Mouse (Mus musculus): Measurements from ENCODE around the gene Cd68. TPM values are rescaled to one million over a fixed set of nuclear protein-coding genes. Genes with fewer than 3 reads are reported as not detected.

Gene Cd68
- polyA plus RNA-seq, 1 experiment, result 24.7 TPM

DNA sequence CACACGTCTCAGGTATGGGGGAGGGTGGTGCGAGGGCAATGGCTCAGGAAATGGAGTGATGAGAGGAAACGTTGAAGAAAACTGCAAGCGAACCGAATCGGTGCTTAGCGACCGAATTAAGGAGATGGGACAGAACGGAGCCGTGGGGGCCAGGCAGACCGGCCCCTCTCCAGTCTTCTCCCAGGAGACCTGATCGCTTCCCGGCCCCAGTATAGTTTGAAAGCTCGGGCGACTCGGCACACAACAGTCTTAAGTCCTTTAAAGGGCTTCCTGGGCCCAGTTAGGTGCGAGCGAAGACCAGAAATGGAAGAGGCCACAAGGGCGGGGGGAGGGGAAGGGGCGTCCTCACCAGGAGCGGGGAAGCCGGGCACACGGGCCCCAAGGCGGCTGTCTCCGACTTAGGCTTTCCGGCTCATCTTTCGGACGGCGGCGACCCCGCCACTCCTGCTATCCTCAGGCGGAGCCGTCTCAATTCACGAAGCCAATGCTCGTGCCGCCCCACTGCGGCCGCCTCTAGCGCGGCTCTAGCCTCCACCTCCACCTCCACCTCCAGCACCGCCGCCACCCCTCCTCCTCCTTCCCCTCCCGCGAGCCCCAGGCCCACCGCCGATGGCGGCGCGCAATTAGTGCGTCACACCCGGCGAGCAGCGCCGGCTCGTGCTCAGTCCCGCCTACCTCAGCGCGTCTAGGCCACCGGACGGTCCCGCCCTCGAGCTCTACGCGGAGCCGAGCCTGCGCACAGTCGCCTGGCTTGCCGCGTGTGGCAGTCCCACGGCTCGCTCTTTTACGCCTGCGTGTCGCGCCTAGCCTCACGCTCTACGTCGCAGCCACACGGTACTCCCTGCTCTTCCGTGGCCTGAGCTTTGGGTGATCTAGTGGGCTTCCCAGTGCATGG is 15.6 kb upstream of the Cd68 start, which contains the start of gene Senp3:
Gene Senp3, minus strand, starts transcription at position 771 of the 895 bp plus-strand sequence.
- Histone ChIP-seq H3K4me1 (ENCODE audit: control insufficient read depth, insufficient read depth, insufficient read length, low read length) (peaks cover 5% of the 10 kb centered on the region), H3K27ac (ENCODE audit: insufficient read depth, low read depth, low read length) (peak within 1 kb of the TSS; percentile 100), H3K36me3 (ENCODE audit: control insufficient read depth, insufficient read depth, low read length) (peaks cover 24% of the 10 kb centered on the region), H3K27me3 (ENCODE audit: control insufficient read depth, insufficient read depth, low read length) (no peaks in the 10 kb centered on the region), H3K4me3 (ENCODE audit: low read depth, low read length) (peak within 1 kb of the TSS; percentile 89)
- WGBS, result under 1% methylated on average over 79 of the region's 80 CpGs
- TF ChIP-seq POLR2A (IDR thresholded peaks at IDR 0.05; ENCODE audit: low read depth, low read length), result peak; percentile 75
- TF ChIP-seq CTCF (IDR thresholded peaks at IDR 0.05; ENCODE audit: extremely low read depth, insufficient read length, insufficient replicate concordance, low read depth, low read length), result no peak

GRCm38 (mm10) chr11:69680136-69680855 is 14.3 kb upstream of the Cd68 start:
- Histone ChIP-seq H3K27ac (ENCODE audit: insufficient read depth, low read depth, low read length) (no peak overlapping the region), H3K36me3 (ENCODE audit: control insufficient read depth, insufficient read depth, low read length) (peaks cover 32% of the 10 kb centered on the region), H3K4me3 (ENCODE audit: low read depth, low read length) (no peak overlapping the region), H3K27me3 (ENCODE audit: control insufficient read depth, insufficient read depth, low read length) (no peaks in the 10 kb centered on the region), H3K4me1 (ENCODE audit: control insufficient read depth, insufficient read depth, insufficient read length, low read length) (peaks cover under 1% of the 10 kb centered on the region)
- 89% methylated on average over 30 of the region's 30 CpGs for WGBS
- TF ChIP-seq CTCF (IDR thresholded peaks at IDR 0.05; ENCODE audit: extremely low read depth, insufficient read length, insufficient replicate concordance, low read depth, low read length) (no peak), POLR2A (IDR thresholded peaks at IDR 0.05; ENCODE audit: low read depth, low read length) (no peak)

- Histone ChIP-seq H3K4me1 (ENCODE audit: control insufficient read depth, insufficient read depth, insufficient read length, low read length) (no peaks in the 10 kb centered on the region; the same call in 1 of the 2 replicates), H3K27me3 (ENCODE audit: control insufficient read depth, insufficient read depth, low read length) (no peaks in the 10 kb centered on the region), H3K4me3 (ENCODE audit: low read depth, low read length) (no peak overlapping the region), H3K27ac (ENCODE audit: insufficient read depth, low read depth, low read length) (no peak overlapping the region), H3K36me3 (ENCODE audit: control insufficient read depth, insufficient read depth, low read length) (peaks cover 37% of the 10 kb centered on the region)
- no peak for TF ChIP-seq POLR2A (IDR thresholded peaks at IDR 0.05; ENCODE audit: low read depth, low read length)
- TF ChIP-seq CTCF (IDR thresholded peaks at IDR 0.05; ENCODE audit: extremely low read depth, insufficient read length, insufficient replicate concordance, low read depth, low read length), result no peak
- 90% methylated on average over 2 of the region's 2 CpGs for WGBS
Observed at GRCm38 (mm10) chr11:69679144-69679543, 13.2 kb upstream of the Cd68 start.

DNA sequence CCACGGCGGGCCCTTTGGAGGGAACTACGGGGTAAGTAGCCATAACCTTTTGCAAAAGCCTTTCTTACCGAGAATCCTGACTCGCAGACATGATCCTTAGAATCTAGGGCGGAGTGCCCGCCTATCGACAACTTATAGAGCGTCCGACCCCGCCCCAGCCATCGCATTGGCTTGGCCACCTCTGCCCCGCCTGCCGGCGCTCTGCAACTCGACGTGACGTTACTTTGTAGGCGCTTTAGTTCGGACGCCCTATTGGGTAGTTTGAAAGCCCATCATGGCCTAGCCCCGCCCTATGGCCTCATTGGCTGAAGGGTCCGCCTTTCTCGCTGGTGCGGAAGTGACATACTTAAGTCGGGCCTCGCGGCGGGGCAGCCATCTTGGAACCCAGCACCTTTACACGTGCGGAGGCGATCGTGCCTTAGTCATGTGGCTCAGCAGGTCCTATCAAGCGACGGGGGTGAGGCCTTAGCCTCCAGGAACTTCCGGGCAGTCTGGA is 6.3 kb upstream of the Cd68 start, which contains the start of gene Eif4a1:
Gene Eif4a1, minus strand, starts transcription at position 213 of the 496 bp plus-strand sequence.
- H3K36me3 ChIP-seq (ENCODE audit: control insufficient read depth, insufficient read depth, low read length), result peaks cover 53% of the 10 kb centered on the region
- TF ChIP-seq CTCF (IDR thresholded peaks at IDR 0.05; ENCODE audit: extremely low read depth, insufficient read length, insufficient replicate concordance, low read depth, low read length) (0 out of 2 replicates have a peak, but pooled peaks have one; percentile 23), POLR2A (IDR thresholded peaks at IDR 0.05; ENCODE audit: low read depth, low read length) (peak; percentile 95)

GRCm38 (mm10) chr11:69671726-69672124 is 5.8 kb upstream of the Cd68 start:
- no peak for TF ChIP-seq CTCF (IDR thresholded peaks at IDR 0.05; ENCODE audit: extremely low read depth, insufficient read length, insufficient replicate concordance, low read depth, low read length)
- no peak for TF ChIP-seq POLR2A (IDR thresholded peaks at IDR 0.05; ENCODE audit: low read depth, low read length)
- Histone ChIP-seq H3K4me1 (ENCODE audit: control insufficient read depth, insufficient read depth, insufficient read length, low read length) (no peaks in the 10 kb centered on the region; the same call in 1 of the 2 replicates), H3K27ac (ENCODE audit: insufficient read depth, low read depth, low read length) (peak overlapping the region; percentile 88), H3K36me3 (ENCODE audit: control insufficient read depth, insufficient read depth, low read length) (peaks cover 52% of the 10 kb centered on the region), H3K27me3 (ENCODE audit: control insufficient read depth, insufficient read depth, low read length) (no peaks in the 10 kb centered on the region), H3K4me3 (ENCODE audit: low read depth, low read length) (peak overlapping the region; percentile 87)
- WGBS, result under 1% methylated on average over 43 of the region's 43 CpGs

More for the DNA sequence above, 6.3 kb upstream of the Cd68 start, which contains the start of gene Eif4a1:
- H3K4me3 ChIP-seq (ENCODE audit: low read depth, low read length), result peak within 1 kb of the TSS; percentile 87
- no peaks in the 10 kb centered on the region; the same call in 1 of the 2 replicates for H3K4me1 ChIP-seq (ENCODE audit: control insufficient read depth, insufficient read depth, insufficient read length, low read length)
- WGBS, result 0% methylated on average over 36 of the region's 36 CpGs
- no peaks in the 10 kb centered on the region for H3K27me3 ChIP-seq (ENCODE audit: control insufficient read depth, insufficient read depth, low read length)
- peak within 1 kb of the TSS; percentile 88 for H3K27ac ChIP-seq (ENCODE audit: insufficient read depth, low read depth, low read length)

GRCm38 (mm10) chr11:69670786-69671725 is 5.1 kb upstream of the Cd68 start:
- under 1% methylated on average over 59 of the region's 61 CpGs for WGBS
- H3K36me3 ChIP-seq (ENCODE audit: control insufficient read depth, insufficient read depth, low read length), result peaks cover 53% of the 10 kb centered on the region
- H3K27ac ChIP-seq (ENCODE audit: insufficient read depth, low read depth, low read length), result peak overlapping the region; percentile 88

More at GRCm38 (mm10) chr11:69670786-69671725, 5.1 kb upstream of the Cd68 start:
- Histone ChIP-seq H3K4me1 (ENCODE audit: control insufficient read depth, insufficient read depth, insufficient read length, low read length) (no peaks in the 10 kb centered on the region; the same call in 1 of the 2 replicates), H3K27me3 (ENCODE audit: control insufficient read depth, insufficient read depth, low read length) (no peaks in the 10 kb centered on the region), H3K4me3 (ENCODE audit: low read depth, low read length) (peak overlapping the region; percentile 87)
- TF ChIP-seq POLR2A (IDR thresholded peaks at IDR 0.05; ENCODE audit: low read depth, low read length), result peak; percentile 68; the same call in 1 of the 2 replicates
- TF ChIP-seq CTCF (IDR thresholded peaks at IDR 0.05; ENCODE audit: extremely low read depth, insufficient read length, insufficient replicate concordance, low read depth, low read length), result no peak

All from small intestine, adult 2 months (tissue).